Mouse (Mus musculus) thymus, adult 2 months (tissue): ENCODE measurements around the gene Btbd16. TPM values are rescaled to one million over a fixed set of nuclear protein-coding genes. Genes with fewer than 3 reads are reported as not detected.

Source experiments
- DNase-seq: peaks from one replicate; pipeline ENCODE4 v3.0.0; 2021
- H3K27ac ChIP-seq: fragments of 200-500 bp; 2 replicates; pipeline ENCODE4 v1.5.1; 2012; ENCODE audit warnings: low read length, control low read depth; ENCODE audit not compliant: control insufficient read depth, insufficient read depth
- H3K27me3 ChIP-seq: fragments of 200-500 bp; 2 replicates; pipeline ENCODE4 v1.6.1; 2012; ENCODE audit warnings: mild to moderate bottlenecking, low read length, moderate library complexity, mixed read lengths; ENCODE audit not compliant: control insufficient read depth, insufficient read depth
- H3K36me3 ChIP-seq: fragments of 200-500 bp; 2 replicates; pipeline ENCODE4 v1.6.1; 2012; ENCODE audit warnings: mild to moderate bottlenecking, low read length, moderate library complexity; ENCODE audit not compliant: control insufficient read depth, insufficient read depth
- H3K4me1 ChIP-seq: fragments of 200-500 bp; replicated peaks from 2 replicates; pipeline ENCODE4 v1.6.1; 2012; ENCODE audit warnings: low read length; ENCODE audit not compliant: control insufficient read depth, insufficient read depth
- H3K4me3 ChIP-seq: fragments of 200-500 bp; 2 replicates; pipeline ENCODE4 v1.5.1; 2012; ENCODE audit warnings: mild to moderate bottlenecking, low read length, control low read depth, moderate library complexity; ENCODE audit not compliant: control insufficient read depth, insufficient read depth
- CTCF ChIP-seq: fragments of 200-500 bp; IDR thresholded peaks from 2 replicates; pipeline ENCODE4 v1.5.1; 2012; ENCODE audit warnings: mild to moderate bottlenecking, control low read depth, low read length, moderate library complexity, borderline replicate concordance; ENCODE audit not compliant: control insufficient read depth, poor library complexity, insufficient read depth; ENCODE audit errors: extremely low read depth
- POLR2A ChIP-seq: fragments of 200-500 bp; IDR thresholded peaks from 2 replicates; pipeline ENCODE4 v1.6.1; 2012; ENCODE audit warnings: mild to moderate bottlenecking, low read length, control low read depth, moderate library complexity; ENCODE audit not compliant: control insufficient read depth, poor library complexity, insufficient read depth; ENCODE audit errors: extremely low read depth
- WGBS: fragments of 180-500 bp; shearing (Covaris S2); methylation state at CpG from one replicate; pipeline ENCODE4 v1.1.7; 2018; 5-methylcytosine and 5-hydroxymethylcytosine counted together
- polyA plus RNA-seq: library from polyadenylated mRNA; depleted of rRNA; stranded (reverse); fragments of >200 nt; gene quantifications from 2 replicates; pipeline ENCODE4 v1.2.3, GENCODE M21; 2012

The Btbd16 gene
- polyA plus RNA-seq, 1 experiment = 0.13 TPM

DNA sequence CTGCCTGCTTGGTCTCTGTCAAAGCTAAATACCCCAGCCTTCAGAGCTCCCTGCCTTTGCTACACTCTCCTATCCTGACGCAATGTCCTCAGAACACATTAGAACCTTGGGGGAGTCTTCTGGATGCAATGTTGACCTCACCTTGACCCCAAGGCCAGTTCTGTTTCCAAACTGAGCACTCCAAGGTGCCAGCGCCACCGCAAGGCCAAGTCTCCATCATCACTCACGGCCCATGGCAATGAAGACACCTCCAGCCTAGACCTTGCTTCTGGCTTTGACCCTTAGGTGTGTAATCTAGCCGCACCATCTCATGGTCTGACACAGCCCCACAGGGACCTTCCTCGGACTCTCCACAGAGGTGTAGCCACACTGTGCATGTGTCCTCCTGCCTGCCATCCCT is 23.7 kb downstream of the Btbd16 start:
- Histone ChIP-seq H3K4me1 (peaks cover 4% of the 10 kb centered on the region), H3K36me3 (no peaks in the 10 kb centered on the region), H3K27ac (no peak overlapping the region), H3K4me3 (no peak overlapping the region), H3K27me3 (no peaks in the 10 kb centered on the region)
- no peak for DNase-seq
- 95% methylated on average over 6 of the region's 6 CpGs for WGBS
- TF ChIP-seq CTCF = no peak
- TF ChIP-seq POLR2A = no peak

DNA sequence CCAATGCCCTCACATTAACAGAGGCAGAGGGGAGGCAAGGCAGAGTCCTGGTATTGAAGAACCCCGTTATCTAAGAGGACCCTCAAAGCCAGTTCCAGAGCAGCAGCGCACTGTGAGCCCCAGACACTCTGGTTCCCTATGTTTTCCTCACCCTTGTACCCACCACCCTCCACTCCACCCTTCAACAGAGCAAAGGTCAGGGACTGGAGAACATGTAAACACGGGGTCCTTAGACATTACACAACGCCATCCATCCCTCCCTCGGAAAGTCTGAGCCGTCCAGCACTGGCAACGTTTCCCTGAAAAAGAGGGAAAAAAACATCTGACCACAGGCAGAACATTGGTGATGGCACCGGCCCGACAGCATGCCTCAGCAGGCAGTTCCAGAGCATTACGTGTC is 25.5 kb downstream of the Btbd16 start:
- peaks cover 4% of the 10 kb centered on the region for H3K4me1 ChIP-seq
- H3K27me3 ChIP-seq = no peaks in the 10 kb centered on the region
- no peak overlapping the region for H3K27ac ChIP-seq
- 90% methylated on average over 10 of the region's 10 CpGs for WGBS
- H3K4me3 ChIP-seq = no peak overlapping the region
- H3K36me3 ChIP-seq = no peaks in the 10 kb centered on the region
- no peak for DNase-seq
- TF ChIP-seq POLR2A (no peak), CTCF (no peak)

DNA sequence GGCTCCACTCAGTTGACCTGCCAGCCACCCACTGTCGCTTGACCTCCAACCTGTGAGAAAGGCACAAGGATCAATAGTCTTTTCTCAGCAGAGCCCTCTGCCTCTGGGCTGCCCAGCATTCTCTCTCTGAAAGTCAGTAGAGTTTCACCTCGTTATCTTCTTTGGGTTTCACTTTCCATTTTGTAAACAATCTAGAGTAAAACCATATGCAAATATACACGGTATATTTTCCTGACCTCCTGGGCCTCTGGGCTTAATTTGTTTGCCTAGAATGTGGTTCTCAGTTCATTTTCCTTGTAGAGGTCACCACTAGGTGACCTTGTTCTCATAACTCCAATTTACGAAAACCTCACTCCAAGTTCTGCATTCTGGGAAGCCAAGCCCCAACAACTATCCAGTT is 26.8 kb downstream of the Btbd16 start:
- TF ChIP-seq POLR2A (no peak), CTCF (no peak)
- no peak overlapping the region for H3K27ac ChIP-seq
- WGBS = 47% methylated on average over 4 of the region's 4 CpGs
- DNase-seq = no peak
- H3K4me1 ChIP-seq = peaks cover 4% of the 10 kb centered on the region
- H3K4me3 ChIP-seq = no peak overlapping the region
- no peaks in the 10 kb centered on the region for H3K36me3 ChIP-seq
- H3K27me3 ChIP-seq = no peaks in the 10 kb centered on the region

DNA sequence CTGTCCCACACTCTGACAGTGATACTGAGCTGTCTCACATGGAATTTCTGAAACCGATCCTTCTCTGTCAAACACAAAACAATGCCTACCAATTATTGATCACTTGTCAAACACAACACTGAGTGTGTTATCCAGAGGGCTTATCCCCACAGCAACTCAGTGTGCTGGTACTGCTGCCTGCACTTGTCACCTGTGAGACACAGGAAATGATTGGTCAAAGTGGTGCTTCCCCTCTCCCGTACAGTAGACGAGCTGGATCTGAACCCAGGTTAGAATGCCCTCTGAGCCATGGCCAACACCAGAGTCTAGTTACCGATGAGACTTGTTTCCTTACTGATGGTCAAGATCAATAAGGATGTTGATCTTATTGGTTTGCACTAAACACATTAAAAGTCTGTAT is 27.9 kb downstream of the Btbd16 start:
- Histone ChIP-seq H3K4me1 (peaks cover 4% of the 10 kb centered on the region), H3K36me3 (no peaks in the 10 kb centered on the region), H3K27ac (no peak overlapping the region), H3K4me3 (no peak overlapping the region), H3K27me3 (no peaks in the 10 kb centered on the region)
- DNase-seq = no peak
- TF ChIP-seq CTCF (no peak), POLR2A (no peak)
- 52% methylated on average over 4 of the region's 4 CpGs for WGBS

DNA sequence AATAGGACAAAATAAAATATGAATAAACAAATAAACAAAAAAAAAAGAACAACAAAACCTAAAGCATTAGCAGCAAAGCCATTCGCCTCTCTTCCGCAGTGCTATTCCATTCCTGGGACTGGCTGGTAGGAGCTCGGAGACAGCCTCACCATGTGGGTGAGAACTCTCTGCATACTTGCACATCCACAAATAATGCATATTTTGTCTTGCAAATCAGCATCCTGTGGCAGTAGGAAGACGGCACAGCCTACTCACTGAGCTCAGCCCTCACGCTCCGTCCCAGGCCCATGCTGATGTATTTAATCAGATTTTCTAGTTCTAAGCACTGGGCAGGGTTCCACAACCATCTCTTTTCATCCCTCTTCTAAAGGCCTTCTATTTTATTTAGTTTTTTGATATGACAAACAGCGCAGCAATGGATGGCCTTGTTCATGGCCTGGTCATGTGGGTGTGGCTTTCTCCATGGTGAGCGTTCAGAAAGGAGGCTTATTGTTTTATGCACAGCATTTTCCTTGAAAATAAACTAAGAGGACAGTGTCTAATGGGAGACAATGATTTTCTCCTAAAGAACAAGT is 29.5 kb downstream of the Btbd16 start:
- no peak overlapping the region for H3K4me3 ChIP-seq
- WGBS = 96% methylated on average over 8 of the region's 8 CpGs

DNA sequence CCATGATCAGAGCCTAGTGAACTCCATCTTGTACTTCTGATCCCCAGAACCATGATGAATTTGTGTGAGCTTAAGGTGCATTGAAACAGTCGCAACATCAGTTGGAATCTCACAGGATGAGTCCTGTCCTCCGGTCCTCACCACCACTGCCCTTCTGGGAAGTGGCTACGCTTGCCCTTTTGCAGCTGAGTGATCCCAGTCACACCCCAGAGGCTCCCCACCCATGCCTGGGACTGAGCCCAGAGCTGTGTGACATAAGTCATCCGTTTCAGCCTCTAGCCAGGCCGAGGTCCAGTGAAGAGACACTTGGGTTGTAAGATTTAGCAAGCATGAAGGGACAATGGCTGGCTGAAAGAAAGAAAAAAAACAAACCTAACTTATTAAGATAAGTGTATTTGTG is 31.1 kb downstream of the Btbd16 start:
- TF ChIP-seq CTCF (no peak), POLR2A (no peak)
- no peak overlapping the region for H3K27ac ChIP-seq
- H3K4me3 ChIP-seq = no peak overlapping the region
- 92% methylated on average over 5 of the region's 5 CpGs for WGBS
- H3K4me1 ChIP-seq = peaks cover 4% of the 10 kb centered on the region
- no peaks in the 10 kb centered on the region for H3K27me3 ChIP-seq
- H3K36me3 ChIP-seq = no peaks in the 10 kb centered on the region
- no peak for DNase-seq

More for the DNA sequence above, 29.5 kb downstream of the Btbd16 start:
- TF ChIP-seq CTCF = no peak
- Histone ChIP-seq H3K27ac (no peak overlapping the region), H3K36me3 (no peaks in the 10 kb centered on the region), H3K27me3 (no peaks in the 10 kb centered on the region), H3K4me1 (peaks cover 4% of the 10 kb centered on the region)
- no peak for DNase-seq

DNA sequence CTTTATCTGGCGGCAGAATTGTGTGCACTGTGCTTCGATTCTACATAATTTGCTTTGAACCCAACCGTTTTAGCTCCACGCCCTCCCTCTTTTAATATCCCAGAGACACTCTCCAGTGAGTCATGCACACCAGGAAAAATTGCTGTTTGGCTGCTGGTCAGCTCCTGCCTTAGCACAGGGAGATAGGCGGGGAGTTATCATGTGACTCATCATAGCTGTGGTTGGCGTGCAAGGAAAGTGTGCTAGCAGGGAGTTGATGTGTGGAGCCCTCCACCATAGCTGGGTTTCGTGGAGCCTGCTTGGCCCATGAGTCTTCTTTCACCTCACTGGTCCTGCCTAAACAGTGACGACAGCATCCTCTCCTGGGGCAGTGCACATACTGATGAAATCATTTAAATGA is 33.9 kb downstream of the Btbd16 start:
- 87% methylated on average over 8 of the region's 8 CpGs for WGBS
- H3K4me3 ChIP-seq = no peak overlapping the region
- H3K36me3 ChIP-seq = no peaks in the 10 kb centered on the region
- no peak for DNase-seq
- no peak for TF ChIP-seq CTCF
- TF ChIP-seq POLR2A = no peak
- H3K27ac ChIP-seq = no peak overlapping the region
- H3K27me3 ChIP-seq = no peaks in the 10 kb centered on the region
- 0 out of 2 replicates have a peak, but pooled peaks cover 2% of the 10 kb centered on the region for H3K4me1 ChIP-seq
